Mouse (Mus musculus): Measurements from ENCODE around the gene Dpy19l1.
A peak's percentile ranks its signal among the peaks of the same experiment; 100 is the strongest.

The Dpy19l1 gene

GRCm38 (mm10) chr9:24503067-24503857, at the start of gene Dpy19l1:
TSS of gene Dpy19l1 (minus strand) at chr9:24503140.
- peak; percentile 93 for DNase-seq

- no peak for DNase-seq
These were observed 35.2 kb upstream of the Dpy19l1 start for GRCm38 (mm10) chr9:24538159-24538558.

GRCm38 (mm10) chr9:24516575-24517139, 13.7 kb upstream of the Dpy19l1 start:
- DNase-seq: peak; percentile 60

- no peak for DNase-seq
These were observed 11.1 kb upstream of the Dpy19l1 start for GRCm38 (mm10) chr9:24514078-24514469.

- DNase-seq: no peak
These were observed 10.5 kb upstream of the Dpy19l1 start for GRCm38 (mm10) chr9:24513290-24514077.

- DNase-seq: no peak
These were observed 9.2 kb upstream of the Dpy19l1 start for GRCm38 (mm10) chr9:24512121-24512539.

GRCm38 (mm10) chr9:24511371-24512120, 8.6 kb upstream of the Dpy19l1 start:
- DNase-seq: no peak

GRCm38 (mm10) chr9:24508880-24509279, 5.9 kb upstream of the Dpy19l1 start:
- no peak for DNase-seq

GRCm38 (mm10) chr9:24506510-24506909, 3.6 kb upstream of the Dpy19l1 start:
- DNase-seq: no peak

GRCm38 (mm10) chr9:24505017-24505763, 2.2 kb upstream of the Dpy19l1 start:
- no peak for DNase-seq

- no peak for DNase-seq
These were observed 1.4 kb upstream of the Dpy19l1 start for GRCm38 (mm10) chr9:24504381-24504780.

- peak; percentile 40 for DNase-seq
These were observed 899 bp upstream of the Dpy19l1 start for GRCm38 (mm10) chr9:24503858-24504219.

GRCm38 (mm10) chr9:24502571-24503004, 352 bp downstream of the Dpy19l1 start:
- peak; percentile 60 for DNase-seq

- no peak for DNase-seq
These were observed 1.3 kb downstream of the Dpy19l1 start for GRCm38 (mm10) chr9:24501618-24502017.

- no peak for DNase-seq
These were observed 6.7 kb downstream of the Dpy19l1 start for GRCm38 (mm10) chr9:24496226-24496625.

- DNase-seq: no peak
These were observed 12.4 kb downstream of the Dpy19l1 start for GRCm38 (mm10) chr9:24490516-24490915.

GRCm38 (mm10) chr9:24488425-24489104, 14.4 kb downstream of the Dpy19l1 start:
- DNase-seq: no peak

GRCm38 (mm10) chr9:24482375-24482774, 20.6 kb downstream of the Dpy19l1 start:
- no peak for DNase-seq

GRCm38 (mm10) chr9:24477251-24477650, 25.7 kb downstream of the Dpy19l1 start:
- no peak for DNase-seq

- no peak for DNase-seq
These were observed 29.1 kb downstream of the Dpy19l1 start for GRCm38 (mm10) chr9:24473824-24474223.

- no peak for DNase-seq
These were observed 30.4 kb downstream of the Dpy19l1 start for GRCm38 (mm10) chr9:24472514-24472913.

GRCm38 (mm10) chr9:24470166-24470565, 32.8 kb downstream of the Dpy19l1 start:
- DNase-seq: no peak
